Mouse (Mus musculus) midbrain, embryonic 13.5 days (tissue): Measurements from ENCODE around the gene Xrcc4. TPM values are rescaled to one million over a fixed set of nuclear protein-coding genes. Genes with fewer than 3 reads are reported as not detected.

ENCODE experiments used
- ATAC-seq: fragments of 200-750 bp; cut with Nextera tagmentation; 2 replicates; pipeline ENCODE4 v1.8.0; 2017; ENCODE audit warnings: mild to moderate bottlenecking, moderate TSS enrichment, moderate library complexity
- H3K27ac ChIP-seq: fragments of 300-500 bp; sonication (generic); 2 replicates; pipeline ENCODE4 v1.5.1; 2015; ENCODE audit warnings: inconsistent platforms, mild to moderate bottlenecking, moderate library complexity
- H3K27me3 ChIP-seq: fragments of 300-500 bp; sonication (generic); 2 replicates; pipeline ENCODE4 v1.6.1; 2015; ENCODE audit warnings: mild to moderate bottlenecking, inconsistent platforms
- H3K36me3 ChIP-seq: fragments of 300-500 bp; sonication (generic); 2 replicates; pipeline ENCODE4 v1.6.1; 2015; ENCODE audit warnings: mild to moderate bottlenecking, inconsistent platforms
- H3K4me1 ChIP-seq: fragments of 300-500 bp; sonication (generic); replicated peaks from 2 replicates; pipeline ENCODE4 v1.6.1; 2015; ENCODE audit warnings: inconsistent platforms
- H3K4me2 ChIP-seq: fragments of 300-500 bp; sonication (generic); replicated peaks from 2 replicates; pipeline ENCODE4 v1.6.1; 2015; ENCODE audit warnings: moderate library complexity, mild to moderate bottlenecking, inconsistent platforms
- H3K4me3 ChIP-seq: fragments of 300-500 bp; sonication (generic); replicated peaks from 2 replicates; pipeline ENCODE4 v1.5.1; 2015; ENCODE audit warnings: mild to moderate bottlenecking, inconsistent platforms
- H3K9ac ChIP-seq: fragments of 300-500 bp; sonication (generic); replicated peaks from 2 replicates; pipeline ENCODE4 v1.6.1; 2015; ENCODE audit warnings: mild to moderate bottlenecking, inconsistent platforms
- H3K9me3 ChIP-seq: fragments of 300-500 bp; sonication (generic); 2 replicates; pipeline ENCODE4 v1.6.1; 2016; ENCODE audit warnings: mild to moderate bottlenecking, inconsistent platforms
- WGBS: fragments of 180-500 bp; shearing (Covaris S2); methylation state at CpG from one replicate; pipeline ENCODE4 v1.1.7; 2015; 5-methylcytosine and 5-hydroxymethylcytosine counted together
- polyA plus RNA-seq: library from polyadenylated mRNA; unstranded; fragments of >200 nt; fragmentation: Nextera tagmentation; extraction: Ambion mirVana; gene quantifications from 2 replicates; pipeline ENCODE4 v1.2.1, GENCODE M21; 2015

The Xrcc4 gene
- polyA plus RNA-seq, 1 experiment from 2014 or later = 12.9 TPM

GRCm38 (mm10) chr13:89918814-89919481 lies 170.5 kb downstream of the Xrcc4 start:
- H3K27ac ChIP-seq = no peak overlapping the region
- no peak overlapping the region for H3K9ac ChIP-seq
- no peak for ATAC-seq
- no peaks in the 10 kb centered on the region for H3K9me3 ChIP-seq
- H3K27me3 ChIP-seq = no peaks in the 10 kb centered on the region
- 94% methylated on average over 3 of the region's 3 CpGs for WGBS
- no peaks in the 10 kb centered on the region for H3K36me3 ChIP-seq
- no peaks in the 10 kb centered on the region for H3K4me1 ChIP-seq
- no peak overlapping the region for H3K4me3 ChIP-seq
- no peak overlapping the region for H3K4me2 ChIP-seq

GRCm38 (mm10) chr13:89914332-89914731 lies 175.1 kb downstream of the Xrcc4 start:
- Histone ChIP-seq H3K27me3 (no peaks in the 10 kb centered on the region), H3K9ac (no peak overlapping the region), H3K4me3 (no peak overlapping the region), H3K36me3 (no peaks in the 10 kb centered on the region), H3K4me2 (no peak overlapping the region), H3K9me3 (no peaks in the 10 kb centered on the region), H3K27ac (no peak overlapping the region), H3K4me1 (no peaks in the 10 kb centered on the region)
- ATAC-seq = no peak
- 88% methylated on average over 5 of the region's 5 CpGs for WGBS

GRCm38 (mm10) chr13:89913891-89914290 lies 175.5 kb downstream of the Xrcc4 start:
- Histone ChIP-seq H3K9me3 (no peaks in the 10 kb centered on the region), H3K4me3 (no peak overlapping the region), H3K36me3 (no peaks in the 10 kb centered on the region), H3K4me2 (no peak overlapping the region), H3K27ac (no peak overlapping the region), H3K4me1 (no peaks in the 10 kb centered on the region), H3K9ac (no peak overlapping the region), H3K27me3 (no peaks in the 10 kb centered on the region)
- 90% methylated on average over 6 of the region's 6 CpGs for WGBS
- no peak for ATAC-seq

- no peak for ATAC-seq
- no peaks in the 10 kb centered on the region for H3K36me3 ChIP-seq
Measured at GRCm38 (mm10) chr13:89906120-89906519, 183.3 kb downstream of the Xrcc4 start.

GRCm38 (mm10) chr13:89899066-89899465 lies 190.3 kb downstream of the Xrcc4 start:
- ATAC-seq = no peak
- 92% methylated on average over 4 of the region's 4 CpGs for WGBS
- no peaks in the 10 kb centered on the region for H3K4me1 ChIP-seq
- H3K36me3 ChIP-seq = no peaks in the 10 kb centered on the region
- H3K9ac ChIP-seq = no peak overlapping the region
- H3K27ac ChIP-seq = no peak overlapping the region
- no peaks in the 10 kb centered on the region for H3K9me3 ChIP-seq
- H3K4me3 ChIP-seq = no peak overlapping the region
- H3K4me2 ChIP-seq = no peak overlapping the region
- no peaks in the 10 kb centered on the region for H3K27me3 ChIP-seq

More at GRCm38 (mm10) chr13:89906120-89906519, 183.3 kb downstream of the Xrcc4 start:
- Histone ChIP-seq H3K9ac (no peak overlapping the region), H3K4me3 (no peak overlapping the region), H3K9me3 (no peaks in the 10 kb centered on the region), H3K27ac (no peak overlapping the region), H3K4me2 (no peak overlapping the region), H3K4me1 (peaks cover 5% of the 10 kb centered on the region; the same call in 1 of the 2 replicates), H3K27me3 (no peaks in the 10 kb centered on the region)
- WGBS = 73% methylated on average over 2 of the region's 2 CpGs

GRCm38 (mm10) chr13:89892140-89892539 lies 197.3 kb downstream of the Xrcc4 start:
- H3K4me2 ChIP-seq = no peak overlapping the region
- no peaks in the 10 kb centered on the region for H3K4me1 ChIP-seq
- no peaks in the 10 kb centered on the region for H3K9me3 ChIP-seq
- no peak overlapping the region for H3K27ac ChIP-seq
- ATAC-seq = no peak
- no peak overlapping the region for H3K9ac ChIP-seq
- no peak overlapping the region for H3K4me3 ChIP-seq
- WGBS = 87% methylated on average over 4 of the region's 4 CpGs
- no peaks in the 10 kb centered on the region for H3K36me3 ChIP-seq
- no peaks in the 10 kb centered on the region for H3K27me3 ChIP-seq

- Histone ChIP-seq H3K27me3 (no peaks in the 10 kb centered on the region), H3K4me1 (no peaks in the 10 kb centered on the region), H3K4me2 (no peak overlapping the region), H3K4me3 (no peak overlapping the region), H3K27ac (no peak overlapping the region), H3K36me3 (no peaks in the 10 kb centered on the region), H3K9ac (no peak overlapping the region), H3K9me3 (no peaks in the 10 kb centered on the region)
- 87% methylated on average over 1 of the region's 1 CpGs for WGBS
- no peak for ATAC-seq
Measured at GRCm38 (mm10) chr13:89890159-89890558, 199.2 kb downstream of the Xrcc4 start.

GRCm38 (mm10) chr13:89889074-89889473 lies 200.3 kb downstream of the Xrcc4 start:
- Histone ChIP-seq H3K27me3 (no peaks in the 10 kb centered on the region), H3K4me1 (no peaks in the 10 kb centered on the region), H3K9ac (no peak overlapping the region), H3K36me3 (no peaks in the 10 kb centered on the region), H3K4me3 (no peak overlapping the region), H3K4me2 (no peak overlapping the region), H3K27ac (no peak overlapping the region), H3K9me3 (no peaks in the 10 kb centered on the region)
- no peak for ATAC-seq
- WGBS = 66% methylated on average over 5 of the region's 5 CpGs

- H3K4me1 ChIP-seq = peaks cover 8% of the 10 kb centered on the region
- H3K9ac ChIP-seq = no peak overlapping the region
- no peak overlapping the region for H3K4me2 ChIP-seq
- H3K27me3 ChIP-seq = no peaks in the 10 kb centered on the region
- H3K4me3 ChIP-seq = no peak overlapping the region
- no peaks in the 10 kb centered on the region for H3K36me3 ChIP-seq
- no peak for ATAC-seq
- no peak overlapping the region for H3K27ac ChIP-seq
- H3K9me3 ChIP-seq = no peaks in the 10 kb centered on the region
- WGBS = 86% methylated on average over 1 of the region's 1 CpGs
Measured at GRCm38 (mm10) chr13:89883523-89883922, 205.9 kb downstream of the Xrcc4 start.

- no peaks in the 10 kb centered on the region for H3K36me3 ChIP-seq
- WGBS = 50% methylated on average over 2 of the region's 2 CpGs
- H3K4me3 ChIP-seq = no peak overlapping the region
- no peak overlapping the region for H3K27ac ChIP-seq
- H3K9me3 ChIP-seq = no peaks in the 10 kb centered on the region
- no peak overlapping the region for H3K9ac ChIP-seq
- no peak overlapping the region for H3K4me2 ChIP-seq
- H3K4me1 ChIP-seq = peaks cover 8% of the 10 kb centered on the region
- H3K27me3 ChIP-seq = no peaks in the 10 kb centered on the region
- ATAC-seq = peak; percentile 60
Measured at GRCm38 (mm10) chr13:89881281-89881680, 208.1 kb downstream of the Xrcc4 start.

GRCm38 (mm10) chr13:89878832-89879468 lies 210.5 kb downstream of the Xrcc4 start:
- Histone ChIP-seq H3K9ac (no peak overlapping the region), H3K4me2 (peak overlapping the region; percentile 7; the same call in 1 of the 2 replicates), H3K27me3 (no peaks in the 10 kb centered on the region), H3K27ac (peak overlapping the region; percentile 14; the same call in 1 of the 2 replicates), H3K4me3 (no peak overlapping the region), H3K36me3 (no peaks in the 10 kb centered on the region), H3K9me3 (no peaks in the 10 kb centered on the region), H3K4me1 (peaks cover 8% of the 10 kb centered on the region)
- 72% methylated on average over 10 of the region's 10 CpGs for WGBS
- ATAC-seq = peak; percentile 78

GRCm38 (mm10) chr13:89875499-89875898 lies 213.9 kb downstream of the Xrcc4 start:
- WGBS = 97% methylated on average over 4 of the region's 4 CpGs
- H3K27me3 ChIP-seq = no peaks in the 10 kb centered on the region

More at GRCm38 (mm10) chr13:89875499-89875898, 213.9 kb downstream of the Xrcc4 start:
- Histone ChIP-seq H3K4me1 (peaks cover 6% of the 10 kb centered on the region), H3K4me2 (no peak overlapping the region), H3K36me3 (no peaks in the 10 kb centered on the region), H3K4me3 (no peak overlapping the region), H3K9ac (no peak overlapping the region), H3K27ac (no peak overlapping the region), H3K9me3 (no peaks in the 10 kb centered on the region)
- ATAC-seq = no peak
